Mouse (Mus musculus): ENCODE data around the gene Parp11. TPM values are rescaled to one million over a fixed set of nuclear protein-coding genes. Genes with fewer than 3 reads are reported as not detected.

The Parp11 gene
- polyA plus RNA-seq, 1 experiment from 2014 or later: 91.7 TPM

DNA sequence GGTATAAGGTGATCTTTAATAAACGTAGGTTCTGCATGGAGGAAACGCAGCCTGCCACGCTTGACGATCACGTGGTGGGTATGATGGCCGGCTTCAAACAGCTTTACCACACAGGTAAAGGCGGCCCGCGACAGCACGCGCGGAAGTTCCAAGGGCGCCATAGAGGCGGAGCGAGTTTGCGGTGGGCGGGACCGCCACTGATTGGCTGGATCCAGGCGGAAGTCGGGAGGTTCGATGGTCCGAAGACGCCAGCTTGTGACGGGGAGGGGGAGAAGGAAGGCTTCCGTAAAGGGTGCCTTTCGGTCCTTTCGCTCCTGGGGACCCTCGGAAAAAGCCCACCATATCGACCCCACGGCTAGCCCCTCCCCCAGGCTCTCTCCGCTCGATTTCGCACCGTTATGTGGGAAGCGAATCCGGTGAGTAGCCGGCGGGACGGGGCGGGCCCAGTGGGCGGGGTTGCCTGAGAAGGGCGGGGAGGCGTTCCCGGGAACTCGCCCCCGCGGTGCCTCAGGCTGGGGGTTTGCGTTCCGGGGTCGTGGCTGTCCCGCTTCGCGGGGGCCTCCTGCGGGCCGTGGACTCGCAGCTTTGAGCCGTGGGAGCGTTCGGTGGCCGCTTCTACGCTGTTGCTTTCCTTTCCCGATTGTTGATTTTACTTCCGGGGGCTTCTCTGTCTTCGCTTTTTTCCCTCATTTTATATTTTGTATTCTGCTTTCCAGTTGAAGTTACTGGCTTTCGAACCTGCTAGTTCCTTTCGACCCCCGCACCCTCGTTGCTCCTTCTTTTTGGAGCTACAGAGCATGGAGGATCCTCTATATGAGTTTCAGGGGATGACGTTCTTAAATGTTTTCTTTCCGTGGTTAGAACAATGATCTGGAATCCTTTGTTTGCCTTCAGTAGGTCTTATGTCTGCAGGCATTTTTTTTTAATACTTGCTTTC, 7.0 kb downstream of the Parp11 start:
- Histone ChIP-seq H3K9me3 (no peaks in the 10 kb centered on the region), H3K4me3 (replicated peaks) (peak overlapping the region; percentile 69), H3K4me2 (replicated peaks) (peak overlapping the region; percentile 67), H3K27ac (peak overlapping the region; percentile 96), H3K27me3 (no peaks in the 10 kb centered on the region), H3K9ac (replicated peaks) (peak overlapping the region; percentile 83), H3K4me1 (replicated peaks) (peaks cover 41% of the 10 kb centered on the region), H3K36me3 (0 out of 2 replicates have a peak, but pooled peaks cover 4% of the 10 kb centered on the region)
- peak; percentile 93 for ATAC-seq
- under 1% methylated on average over 70 of the region's 70 CpGs for WGBS

DNA sequence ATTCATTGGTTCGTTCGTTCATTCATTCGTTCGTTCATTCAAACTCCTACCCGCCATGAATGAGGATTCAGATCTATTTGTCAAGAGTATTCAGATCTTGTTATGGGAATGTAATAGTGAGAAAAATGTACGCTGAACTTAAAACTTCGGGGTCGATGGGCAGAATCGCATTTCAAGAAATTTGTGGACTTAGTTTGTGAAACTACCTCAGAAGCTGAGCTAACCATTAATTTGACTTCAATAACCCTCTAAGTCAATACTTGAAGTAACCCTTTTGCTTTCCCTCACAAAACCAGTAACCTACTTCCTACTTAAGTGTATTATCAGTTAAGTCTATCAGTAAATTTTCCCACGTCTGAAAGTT, 7.7 kb downstream of the Parp11 start:
- no peak for ATAC-seq

DNA sequence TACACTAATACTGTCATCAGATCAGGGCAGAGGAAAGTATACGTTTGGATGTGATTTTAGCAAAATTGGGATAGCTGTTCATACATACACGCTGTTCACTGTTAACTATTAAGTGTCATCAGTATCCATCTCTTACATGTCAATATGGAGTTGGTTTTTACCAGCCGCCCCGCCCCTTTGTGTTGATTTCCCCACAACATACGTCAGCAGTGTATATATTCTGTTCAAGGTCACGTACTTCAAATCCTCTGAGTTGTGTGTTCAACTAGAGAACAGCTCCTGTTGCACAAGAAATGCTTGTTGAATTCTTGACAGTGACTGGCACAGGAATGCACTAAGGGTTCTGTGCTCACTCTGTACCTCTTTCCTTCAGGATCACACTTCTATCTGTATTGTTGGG, 8.2 kb downstream of the Parp11 start:
- Histone ChIP-seq H3K4me3 (replicated peaks) (peak overlapping the region; percentile 69), H3K9me3 (no peaks in the 10 kb centered on the region), H3K4me2 (replicated peaks) (peak overlapping the region; percentile 67), H3K27ac (no peak overlapping the region), H3K4me1 (replicated peaks) (peaks cover 30% of the 10 kb centered on the region), H3K27me3 (no peaks in the 10 kb centered on the region), H3K36me3 (0 out of 2 replicates have a peak, but pooled peaks cover 4% of the 10 kb centered on the region), H3K9ac (replicated peaks) (peak overlapping the region; percentile 83; the same call in 1 of the 2 replicates)
- no peak for ATAC-seq
- 83% methylated on average over 6 of the region's 6 CpGs for WGBS

More for the DNA sequence above, 7.7 kb downstream of the Parp11 start:
- H3K9ac ChIP-seq (replicated peaks): peak overlapping the region; percentile 83
- peaks cover 34% of the 10 kb centered on the region for H3K4me1 ChIP-seq (replicated peaks)
- 43% methylated on average over 10 of the region's 10 CpGs for WGBS
- peak overlapping the region; percentile 69 for H3K4me3 ChIP-seq (replicated peaks)
- H3K4me2 ChIP-seq (replicated peaks): peak overlapping the region; percentile 67
- no peaks in the 10 kb centered on the region for H3K27me3 ChIP-seq
- H3K9me3 ChIP-seq: no peaks in the 10 kb centered on the region
- H3K36me3 ChIP-seq: 0 out of 2 replicates have a peak, but pooled peaks cover 4% of the 10 kb centered on the region
- peak overlapping the region; percentile 96 for H3K27ac ChIP-seq

DNA sequence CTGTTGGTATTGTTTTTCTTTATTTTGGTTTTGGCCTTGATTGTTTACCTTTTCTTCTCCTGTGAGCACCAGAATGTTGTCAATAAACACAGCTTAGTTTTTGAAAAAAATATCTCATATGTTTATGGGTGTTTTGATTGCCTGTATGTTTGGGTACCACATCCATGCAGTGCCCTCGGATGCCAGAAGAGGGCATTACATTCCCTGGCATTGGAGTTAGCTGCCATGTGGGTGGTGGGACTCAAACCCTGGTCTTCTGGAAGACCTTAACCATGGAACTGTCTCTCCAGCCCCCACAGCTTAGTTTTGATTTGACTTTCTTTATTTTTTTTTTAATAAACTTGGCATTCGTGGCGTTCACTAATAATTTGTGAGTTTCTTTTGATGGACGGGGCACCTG, 8.8 kb downstream of the Parp11 start:
- Histone ChIP-seq H3K4me3 (replicated peaks) (no peak overlapping the region), H3K36me3 (0 out of 2 replicates have a peak, but pooled peaks cover 4% of the 10 kb centered on the region), H3K27me3 (no peaks in the 10 kb centered on the region), H3K4me1 (replicated peaks) (peaks cover 23% of the 10 kb centered on the region), H3K27ac (no peak overlapping the region), H3K9me3 (no peaks in the 10 kb centered on the region), H3K4me2 (replicated peaks) (peak overlapping the region; percentile 67; the same call in 1 of the 2 replicates), H3K9ac (replicated peaks) (no peak overlapping the region)
- 96% methylated on average over 4 of the region's 4 CpGs for WGBS
- no peak for ATAC-seq

DNA sequence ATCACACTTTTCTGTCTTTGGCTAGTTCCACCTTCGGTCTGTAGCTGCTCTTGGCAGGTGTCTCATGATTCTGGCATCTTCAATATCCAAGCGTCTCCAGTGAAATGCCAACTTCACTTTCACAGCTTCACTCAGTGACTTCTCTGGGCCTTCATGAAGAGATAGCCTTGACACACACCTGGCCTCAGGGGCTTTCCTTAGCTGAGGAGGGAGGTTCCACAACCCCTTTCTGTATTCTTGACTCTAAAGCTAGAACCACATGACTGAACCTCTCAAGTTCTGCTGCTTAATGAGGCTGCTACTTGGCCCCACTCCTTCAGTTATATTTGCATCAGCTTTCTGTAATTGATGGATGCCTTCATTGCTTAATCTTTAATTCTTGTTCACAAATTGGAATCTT, 10.1 kb downstream of the Parp11 start:
- Histone ChIP-seq H3K9me3 (no peaks in the 10 kb centered on the region), H3K27ac (no peak overlapping the region), H3K4me1 (replicated peaks) (peaks cover 17% of the 10 kb centered on the region), H3K4me2 (replicated peaks) (no peak overlapping the region), H3K27me3 (no peaks in the 10 kb centered on the region), H3K4me3 (replicated peaks) (no peak overlapping the region), H3K36me3 (0 out of 2 replicates have a peak, but pooled peaks cover 4% of the 10 kb centered on the region), H3K9ac (replicated peaks) (no peak overlapping the region)
- 93% methylated on average over 2 of the region's 2 CpGs for WGBS
- ATAC-seq: no peak

DNA sequence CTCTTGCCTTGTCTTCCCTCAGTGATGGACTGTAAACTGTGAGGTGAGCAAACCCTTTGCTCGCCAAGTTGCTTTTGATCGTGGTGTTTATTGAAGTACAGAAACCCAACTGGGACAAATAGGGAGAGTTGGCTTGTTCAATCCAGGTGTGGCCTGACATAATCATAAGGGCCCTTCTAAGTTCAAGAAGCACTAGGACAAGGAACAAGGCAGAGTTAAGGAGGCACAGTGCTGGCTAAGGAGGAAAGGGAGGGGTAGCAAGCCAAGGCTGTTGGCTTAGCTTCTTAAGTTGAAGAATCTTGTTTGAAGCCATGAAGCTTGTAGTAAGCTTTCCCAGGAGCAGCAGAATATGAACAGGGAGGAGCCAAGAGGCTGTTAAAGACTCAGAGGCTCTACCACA, 13.1 kb downstream of the Parp11 start:
- Histone ChIP-seq H3K36me3 (0 out of 2 replicates have a peak, but pooled peaks cover 11% of the 10 kb centered on the region), H3K4me2 (replicated peaks) (no peak overlapping the region)
- 99% methylated on average over 2 of the region's 2 CpGs for WGBS

DNA sequence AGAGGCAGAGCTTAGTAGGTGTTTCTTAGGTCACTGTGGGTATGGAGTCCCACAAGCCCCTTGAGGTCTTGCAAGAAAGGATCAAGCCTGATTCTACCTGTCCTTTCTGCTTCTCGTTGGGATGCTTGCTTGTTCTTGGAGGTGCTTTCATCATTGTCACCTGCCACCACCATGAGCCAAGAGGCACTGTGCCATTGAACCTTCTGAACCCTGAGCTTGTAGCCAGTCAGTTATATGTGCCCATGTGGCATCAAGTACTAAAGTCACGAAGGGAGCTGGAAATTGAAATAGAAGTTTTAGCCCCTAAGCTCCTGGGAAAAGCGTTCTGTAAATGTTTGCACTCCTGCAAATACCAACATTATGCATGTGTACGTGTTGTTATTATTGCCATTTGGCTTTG, 14.9 kb downstream of the Parp11 start:
- Histone ChIP-seq H3K27me3 (no peaks in the 10 kb centered on the region), H3K36me3 (0 out of 2 replicates have a peak, but pooled peaks cover 11% of the 10 kb centered on the region), H3K9ac (replicated peaks) (no peak overlapping the region), H3K9me3 (no peaks in the 10 kb centered on the region), H3K27ac (no peak overlapping the region), H3K4me3 (replicated peaks) (no peak overlapping the region), H3K4me1 (replicated peaks) (peaks cover 30% of the 10 kb centered on the region), H3K4me2 (replicated peaks) (no peak overlapping the region)
- 95% methylated on average over 4 of the region's 4 CpGs for WGBS
- ATAC-seq: no peak

More for the DNA sequence above, 13.1 kb downstream of the Parp11 start:
- Histone ChIP-seq H3K4me3 (replicated peaks) (no peak overlapping the region), H3K4me1 (replicated peaks) (peaks cover 31% of the 10 kb centered on the region), H3K9me3 (no peaks in the 10 kb centered on the region), H3K27ac (no peak overlapping the region), H3K9ac (replicated peaks) (no peak overlapping the region), H3K27me3 (no peaks in the 10 kb centered on the region)
- no peak for ATAC-seq

DNA sequence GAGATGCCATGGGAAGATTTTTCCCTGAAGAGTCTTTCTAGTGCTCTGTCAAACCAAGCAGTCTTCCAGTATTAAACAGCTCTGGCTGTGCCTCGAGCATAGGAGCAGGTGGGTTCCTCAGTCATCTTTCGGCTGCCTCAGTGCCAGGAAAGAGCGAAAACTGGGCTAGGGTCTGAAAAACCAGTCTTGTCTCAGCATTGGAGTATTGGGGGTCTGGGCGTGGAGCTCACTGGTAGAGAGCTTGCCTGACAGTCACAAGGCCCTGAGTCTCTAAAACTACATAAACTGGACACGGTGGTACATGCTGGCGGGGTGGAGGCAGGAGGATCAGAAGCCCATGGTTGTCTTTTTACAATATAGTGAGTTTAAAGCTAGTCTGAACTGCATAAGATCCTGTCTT, 15.6 kb downstream of the Parp11 start:
- WGBS: 90% methylated on average over 6 of the region's 6 CpGs
- H3K9me3 ChIP-seq: no peaks in the 10 kb centered on the region
- H3K36me3 ChIP-seq: 0 out of 2 replicates have a peak, but pooled peaks cover 7% of the 10 kb centered on the region
- no peak overlapping the region for H3K4me2 ChIP-seq (replicated peaks)
- H3K4me3 ChIP-seq (replicated peaks): no peak overlapping the region
- ATAC-seq: no peak
- H3K9ac ChIP-seq (replicated peaks): no peak overlapping the region
- H3K4me1 ChIP-seq (replicated peaks): peaks cover 37% of the 10 kb centered on the region
- H3K27ac ChIP-seq: no peak overlapping the region
- H3K27me3 ChIP-seq: no peaks in the 10 kb centered on the region

DNA sequence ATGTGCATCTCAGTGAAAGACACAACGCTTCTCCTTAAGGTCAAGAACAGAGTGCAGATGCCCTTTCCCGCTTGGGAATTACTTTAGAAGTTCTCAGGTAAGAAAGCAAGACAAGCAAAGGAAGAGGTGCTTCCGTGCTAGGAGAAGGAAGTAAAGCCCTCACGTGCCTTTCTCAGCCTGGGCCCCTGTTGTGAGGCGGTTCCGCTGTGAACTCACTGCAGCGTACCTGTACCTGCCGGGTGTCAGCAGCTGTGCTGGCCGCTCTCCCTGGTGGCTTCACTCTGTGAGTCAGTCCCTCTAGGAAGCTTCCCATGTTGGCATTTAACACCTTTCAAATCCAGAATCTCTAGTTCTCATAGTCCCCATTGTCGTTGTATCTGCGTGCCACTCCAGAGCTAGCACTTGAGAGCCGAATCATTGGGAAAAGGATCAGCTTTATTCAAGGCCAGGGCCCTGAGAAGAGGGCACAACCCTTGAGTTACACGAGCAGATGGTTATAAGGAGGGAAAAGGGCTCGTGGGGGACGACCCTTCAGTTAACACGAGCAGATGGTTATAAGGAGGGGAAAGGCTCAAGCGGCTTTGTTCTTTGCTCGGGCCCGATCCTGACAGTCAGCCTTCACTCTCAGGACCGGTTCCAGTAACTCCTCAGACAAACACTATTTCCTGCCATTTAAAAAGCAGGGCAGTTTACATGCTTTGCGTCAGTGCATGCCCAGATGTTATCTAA, 16.8 kb downstream of the Parp11 start:
- peaks cover 12% of the 10 kb centered on the region; the same call in 1 of the 2 replicates for H3K36me3 ChIP-seq
- 58% methylated on average over 21 of the region's 21 CpGs for WGBS
- peak; percentile 54 for ATAC-seq

DNA sequence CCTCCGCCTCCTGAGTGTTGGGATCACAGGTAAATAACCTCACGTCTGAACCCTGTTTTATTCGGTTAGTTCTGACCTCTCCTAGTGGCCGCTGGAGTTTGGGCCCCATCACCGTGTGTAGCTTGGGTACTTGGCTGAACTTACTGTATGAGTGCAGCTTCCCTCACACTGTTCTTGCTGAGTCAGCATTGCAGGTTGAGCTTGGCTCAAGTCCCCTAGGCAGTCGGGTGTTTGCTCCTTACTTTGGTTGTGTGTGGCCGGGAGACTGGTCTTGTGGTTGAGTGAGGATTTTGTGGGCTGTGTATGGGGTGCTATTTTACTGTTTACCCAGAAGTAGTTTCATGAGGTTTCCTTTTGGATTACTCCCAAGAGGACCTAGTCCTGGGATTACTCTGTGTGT, 17.9 kb downstream of the Parp11 start:
- Histone ChIP-seq H3K4me3 (replicated peaks) (no peak overlapping the region), H3K9ac (replicated peaks) (no peak overlapping the region), H3K27ac (no peak overlapping the region), H3K4me2 (replicated peaks) (no peak overlapping the region), H3K4me1 (replicated peaks) (peaks cover 37% of the 10 kb centered on the region), H3K27me3 (no peaks in the 10 kb centered on the region), H3K9me3 (no peaks in the 10 kb centered on the region), H3K36me3 (peaks cover 20% of the 10 kb centered on the region)
- WGBS: 90% methylated on average over 7 of the region's 7 CpGs
- ATAC-seq: no peak

More for the DNA sequence above, 16.8 kb downstream of the Parp11 start:
- Histone ChIP-seq H3K4me2 (replicated peaks) (no peak overlapping the region), H3K27ac (peak overlapping the region; percentile 25; the same call in 1 of the 2 replicates), H3K4me3 (replicated peaks) (no peak overlapping the region), H3K4me1 (replicated peaks) (peaks cover 37% of the 10 kb centered on the region), H3K9me3 (no peaks in the 10 kb centered on the region), H3K9ac (replicated peaks) (no peak overlapping the region; the same call in 1 of the 2 replicates), H3K27me3 (no peaks in the 10 kb centered on the region)

DNA sequence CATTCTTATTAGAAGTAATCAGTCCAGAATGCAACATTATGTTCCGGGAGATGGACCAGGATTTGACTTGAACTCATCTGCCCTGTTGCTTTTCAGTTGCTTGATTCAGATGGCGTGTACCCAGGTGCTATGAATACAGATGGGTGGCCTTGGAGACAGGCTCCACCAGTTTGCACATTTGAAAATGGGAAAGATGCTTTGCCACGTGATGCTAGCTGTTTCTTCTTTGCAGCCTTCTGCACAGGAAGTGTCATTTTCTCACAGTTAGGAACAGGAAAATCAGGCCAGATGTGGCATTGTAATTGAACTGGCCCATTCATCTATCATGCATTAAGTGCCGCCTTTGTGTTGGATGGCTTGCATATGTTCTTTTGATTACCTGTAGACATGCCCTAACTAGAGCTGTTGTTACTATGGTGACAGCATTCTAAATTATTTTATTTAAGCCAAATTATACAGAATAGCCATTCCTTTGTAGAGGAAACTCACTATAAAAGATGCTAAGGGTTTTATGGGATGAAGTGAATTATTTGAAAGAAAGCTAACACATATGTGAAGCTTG, 20.2 kb downstream of the Parp11 start:
- Histone ChIP-seq H3K9me3 (no peaks in the 10 kb centered on the region), H3K4me3 (replicated peaks) (no peak overlapping the region), H3K27ac (peak overlapping the region; percentile 6; the same call in 1 of the 2 replicates), H3K4me1 (replicated peaks) (peaks cover 37% of the 10 kb centered on the region), H3K36me3 (peaks cover 40% of the 10 kb centered on the region), H3K4me2 (replicated peaks) (no peak overlapping the region), H3K9ac (replicated peaks) (no peak overlapping the region), H3K27me3 (no peaks in the 10 kb centered on the region)
- 61% methylated on average over 4 of the region's 4 CpGs for WGBS
- ATAC-seq: no peak

All from midbrain, embryonic 13.5 days (tissue).